9 mouse cellular contexts compared by ENCODE assay signal in genomic region chr8:55939870-55940525, GRCm38 (mm10). TPM values are rescaled to one million over a fixed set of nuclear protein-coding genes. Genes with fewer than 3 reads are reported as not detected.
DNase-seq lines count a peak whose midpoint lies in the region; ATAC-seq lines count a peak whose summit lies in the region.
"Had no signal": no experiment of that assay in that cellular context is flagged by ENCODE, and none has a peak within 500 bp of the region (broad histone marks: within the 10 kb centered on the region; RNA-seq: fewer than 3 reads in every experiment).

Gene Glra3, plus strand, starts transcription at chr8:55940460.

- H3K9ac ChIP-seq in kidney, embryonic 15.5 days: no peak within 1 kb of the TSS
- H3K9ac ChIP-seq in embryonic facial prominence, embryonic 14.5 days (ENCODE audit: low read depth, low read length): no peak within 1 kb of the TSS
- H3K9ac ChIP-seq in midbrain, embryonic 14.5 days (replicated peaks; ENCODE audit: low read length): peak within 1 kb of the TSS; percentile 46; the same call in 1 of the 2 replicates
- H3K9ac ChIP-seq: liver, embryonic 14.5 days had no signal

- no peaks in the 10 kb centered on the region for H3K36me3 ChIP-seq in kidney, embryonic 15.5 days
- H3K36me3 ChIP-seq in embryonic facial prominence, embryonic 14.5 days (ENCODE audit: control insufficient read depth, insufficient read depth, low read length): no peaks in the 10 kb centered on the region
- H3K36me3 ChIP-seq in midbrain, embryonic 14.5 days (ENCODE audit: control insufficient read depth, insufficient read depth, low read length): no peaks in the 10 kb centered on the region

- H3K27me3 ChIP-seq in kidney, embryonic 15.5 days: no peaks in the 10 kb centered on the region
- no peaks in the 10 kb centered on the region for H3K27me3 ChIP-seq in embryonic facial prominence, embryonic 14.5 days (replicated peaks; ENCODE audit: control insufficient read depth, insufficient read depth, low read length)
- no peaks in the 10 kb centered on the region for H3K27me3 ChIP-seq in midbrain, embryonic 14.5 days (ENCODE audit: control insufficient read depth, insufficient read depth, low read length)

- peaks cover 5% of the 10 kb centered on the region; the same call in 1 of the 2 replicates for H3K4me1 ChIP-seq in kidney, embryonic 15.5 days
- peaks cover 4% of the 10 kb centered on the region; the same call in 1 of the 2 replicates for H3K4me1 ChIP-seq in embryonic facial prominence, embryonic 14.5 days (ENCODE audit: control insufficient read depth, insufficient read depth, low read length)
- H3K4me1 ChIP-seq in midbrain, embryonic 14.5 days (ENCODE audit: control insufficient read depth, insufficient read depth, low read length): peaks cover 6% of the 10 kb centered on the region; the same call in 1 of the 2 replicates

- H3K4me2 ChIP-seq in kidney, embryonic 15.5 days: peak within 1 kb of the TSS; percentile 44
- peak within 1 kb of the TSS; percentile 45 for H3K4me2 ChIP-seq in embryonic facial prominence, embryonic 14.5 days (ENCODE audit: low read depth, low read length)
- peak within 1 kb of the TSS; percentile 54 for H3K4me2 ChIP-seq in midbrain, embryonic 14.5 days (ENCODE audit: low read length)

- DNase-seq in kidney, adult 9 months: no peak
- peak; percentile 23 for DNase-seq in embryonic facial prominence, embryonic 14.5 days (ENCODE audit: low spot score)
- peak; percentile 15 to 18 for DNase-seq in layer of hippocampus, adult 8-10 months (ENCODE audit: low spot score in 2 of 2)
- DNase-seq in midbrain, embryonic 14.5 days: peak; percentile 86
- peak; percentile 39 for DNase-seq in testis, postnatal 10 days (ENCODE audit: low spot score)
- DNase-seq in spleen, adult 12 weeks (ENCODE audit: low spot score): no peak

- ATAC-seq in kidney, embryonic 15.5 days (replicated peaks; ENCODE audit: low FRiP score): peak; percentile 73
- peak; percentile 77; the same call in 1 of the 2 replicates for ATAC-seq in embryonic facial prominence, embryonic 14.5 days (ENCODE audit: low read depth)
- peak; percentile 97 for ATAC-seq in midbrain, embryonic 14.5 days (ENCODE audit: low FRiP score, low TSS enrichment)
- no peak for ATAC-seq in erythroblast, adult 5-6 weeks (replicated peaks; ENCODE audit: low FRiP score, poor library complexity, severe bottlenecking)

- 14% methylated on average over 11 of the region's 11 CpGs for WGBS in kidney, embryonic 15.5 days
- 11% methylated on average over 11 of the region's 11 CpGs for WGBS in embryonic facial prominence, embryonic 14.5 days
- whole genome bisulfite sequencing in midbrain, embryonic 14.5 days: 8% methylated on average over 11 of the region's 11 CpGs

- H3K27ac ChIP-seq in kidney, embryonic 15.5 days: no peak within 1 kb of the TSS
- no peak within 1 kb of the TSS for H3K27ac ChIP-seq in embryonic facial prominence, embryonic 14.5 days (replicated peaks; ENCODE audit: low read depth, low read length)
- no peak within 1 kb of the TSS for H3K27ac ChIP-seq in midbrain, embryonic 14.5 days (replicated peaks; ENCODE audit: low read depth, low read length)
- H3K27ac ChIP-seq: liver, embryonic 14.5 days had no signal

- H3K4me3 ChIP-seq in kidney, embryonic 15.5 days (replicated peaks): no peak within 1 kb of the TSS
- H3K4me3 ChIP-seq in embryonic facial prominence, embryonic 14.5 days (ENCODE audit: low read depth, low read length): peak within 1 kb of the TSS; percentile 14
- peak within 1 kb of the TSS; percentile 34 for H3K4me3 ChIP-seq in midbrain, embryonic 14.5 days (replicated peaks; ENCODE audit: low read depth, low read length)

- no peaks in the 10 kb centered on the region for H3K9me3 ChIP-seq in kidney, embryonic 15.5 days (replicated peaks)
- H3K9me3 ChIP-seq in embryonic facial prominence, embryonic 14.5 days (ENCODE audit: control insufficient read depth, low read length): no peaks in the 10 kb centered on the region
- H3K9me3 ChIP-seq in midbrain, embryonic 14.5 days (ENCODE audit: control insufficient read depth, low read length): no peaks in the 10 kb centered on the region

RNA-seq across cellular contexts. Expression of gene Glra3, which starts in this region (rescaled TPM):
- polyA plus RNA-seq in kidney, embryonic 15.5 days (2015; fragmentation: Nextera tagmentation; extraction: Ambion mirVana): 0.06 and 0.09 TPM in 2 replicates
- 0.03 TPM in 2 replicates for polyA plus RNA-seq in embryonic facial prominence, embryonic 14.5 days (2014; fragmentation: Nextera tagmentation; extraction: Ambion mirVana)
- 1 to 10 TPM; 2.2 to 2.9 (median 2.6) TPM for total RNA-seq in layer of hippocampus, adult 8-10 months (2022)
- 1.2 and 1.3 TPM in 2 replicates for polyA plus RNA-seq in midbrain, embryonic 14.5 days (2014; fragmentation: Nextera tagmentation; extraction: Ambion mirVana)
- total RNA-seq in erythroblast, adult 5-6 weeks (2015; ENCODE audit: low replicate concordance): not detected in 2 replicates
- total RNA-seq in erythroblast, adult 5-6 weeks (2017; ENCODE audit: low replicate concordance): not detected in 2 replicates
- polyA plus RNA-seq: liver, embryonic 14.5 days had no signal

Comparison
In these comparisons a context has a peak if more than half of its experiments do, and no peak if none do; other contexts are left out.
1. Peak in ATAC-seq and H3K4me2 ChIP-seq in kidney, embryonic 15.5 days; RNA of the gene not detected or under 1 TPM.
2. Peak in DNase-seq, ATAC-seq, H3K4me3 ChIP-seq and H3K4me2 ChIP-seq in embryonic facial prominence, embryonic 14.5 days; RNA of the gene not detected or under 1 TPM.
3. DNase-seq: peak in layer of hippocampus, adult 8-10 months (2 of 2), midbrain, embryonic 14.5 days (single experiment) and testis, postnatal 10 days (single experiment); none in kidney, adult 9 months (single experiment) and spleen, adult 12 weeks (single experiment).
4. Peak in every context shown above with its lines, with median percentiles within 50 percentile points of each other: H3K4me2 ChIP-seq.